Mouse (Mus musculus): Measurements from ENCODE around the gene 2300009A05Rik. TPM values are rescaled to one million over a fixed set of nuclear protein-coding genes. Genes with fewer than 3 reads are reported as not detected.

Gene 2300009A05Rik
- polyA plus RNA-seq, 1 experiment from 2014 or later: 63.0 TPM

Other genes starting within 250 kb of the 2300009A05Rik start
- 38.7 and 40.5 TPM in 2 replicates for gene Map2k5, start 21.3 kb downstream of the 2300009A05Rik start, polyA plus RNA-seq (2015; fragmentation: Nextera tagmentation; extraction: Ambion mirVana)
- 0.04 and 0.09 TPM in 2 replicates for gene Iqch, start 203.2 kb upstream of the 2300009A05Rik start, polyA plus RNA-seq (2015; fragmentation: Nextera tagmentation; extraction: Ambion mirVana)
- gene Aagab, start 203.4 kb upstream of the 2300009A05Rik start, polyA plus RNA-seq (2015; fragmentation: Nextera tagmentation; extraction: Ambion mirVana): 61.0 and 62.9 TPM in 2 replicates

Measured in midbrain, embryonic 15.5 days (tissue).